8 mouse cellular contexts compared by ENCODE assay signal in genomic region chr14:20113964-20114363, GRCm38 (mm10). TPM values are rescaled to one million over a fixed set of nuclear protein-coding genes. Genes with fewer than 3 reads are reported as not detected.
DNase-seq lines count a peak whose midpoint lies in the region; ATAC-seq lines count a peak whose summit lies in the region.

No protein-coding gene starts in this region.

- no peak overlapping the region for H3K27ac ChIP-seq in heart, embryonic 12.5 days (ENCODE audit: poor library complexity, severe bottlenecking)
- no peak overlapping the region for H3K27ac ChIP-seq in limb, embryonic 13.5 days
- no peak overlapping the region for H3K27ac ChIP-seq in midbrain, embryonic 16.5 days (ENCODE audit: low read length)

- 2% methylated on average over 6 of the region's 6 CpGs for WGBS in heart, embryonic 12.5 days
- 5% methylated on average over 6 of the region's 6 CpGs for WGBS in limb, embryonic 13.5 days
- WGBS in midbrain, embryonic 16.5 days = 5% methylated on average over 6 of the region's 6 CpGs

- H3K9me3 ChIP-seq in heart, embryonic 12.5 days (replicated peaks) = no peaks in the 10 kb centered on the region
- no peaks in the 10 kb centered on the region for H3K9me3 ChIP-seq in limb, embryonic 13.5 days
- H3K9me3 ChIP-seq in midbrain, embryonic 16.5 days (replicated peaks; ENCODE audit: control insufficient read depth, low read length, poor library complexity, severe bottlenecking) = no peaks in the 10 kb centered on the region

- H3K36me3 ChIP-seq in heart, embryonic 12.5 days = no peaks in the 10 kb centered on the region
- no peaks in the 10 kb centered on the region for H3K36me3 ChIP-seq in limb, embryonic 13.5 days
- H3K36me3 ChIP-seq in midbrain, embryonic 16.5 days (ENCODE audit: control insufficient read depth, insufficient read depth, low read length) = no peaks in the 10 kb centered on the region

- no peak; the same call in 1 of the 2 replicates for ATAC-seq in heart, embryonic 12.5 days (ENCODE audit: insufficient number of reproducible peaks, low FRiP score)
- ATAC-seq in limb, embryonic 13.5 days (ENCODE audit: low FRiP score, low read depth) = peak; percentile 59
- peak; percentile 76 for ATAC-seq in midbrain, embryonic 16.5 days

- no peak overlapping the region for H3K4me2 ChIP-seq in heart, embryonic 12.5 days
- H3K4me2 ChIP-seq in limb, embryonic 13.5 days (replicated peaks) = no peak overlapping the region
- no peak overlapping the region for H3K4me2 ChIP-seq in midbrain, embryonic 16.5 days (ENCODE audit: low read length)

- no peak overlapping the region for H3K9ac ChIP-seq in heart, embryonic 12.5 days
- H3K9ac ChIP-seq in limb, embryonic 13.5 days = no peak overlapping the region
- no peak overlapping the region for H3K9ac ChIP-seq in midbrain, embryonic 16.5 days (ENCODE audit: low read depth, low read length)

- no peak overlapping the region for H3K4me3 ChIP-seq in heart, embryonic 12.5 days
- no peak overlapping the region for H3K4me3 ChIP-seq in limb, embryonic 13.5 days
- H3K4me3 ChIP-seq in midbrain, embryonic 16.5 days (ENCODE audit: low read depth, low read length) = no peak overlapping the region

- intact Hi-C loops in gastrocnemius, postnatal 36 days (cut with DNase I) = loop anchor here (1.0 kb wide), 1 partner anchor 143 kb away; no protein-coding TSS in a partner anchor

- peaks cover 11% of the 10 kb centered on the region; the same call in 1 of the 2 replicates for H3K4me1 ChIP-seq in heart, embryonic 12.5 days (replicated peaks)
- no peaks in the 10 kb centered on the region for H3K4me1 ChIP-seq in limb, embryonic 13.5 days
- H3K4me1 ChIP-seq in midbrain, embryonic 16.5 days (ENCODE audit: control insufficient read depth, insufficient read depth, low read length) = no peaks in the 10 kb centered on the region

- peak; percentile 69 to 90 for DNase-seq in heart, adult 18-20 months
- DNase-seq in embryo, embryonic 11 days = peak; percentile 91
- peak; percentile 71 to 74 for DNase-seq in gastrocnemius, postnatal 36 days
- peak; percentile 76 to 94 for DNase-seq in kidney, adult 8-10 months
- DNase-seq in spleen, postnatal 10 days (ENCODE audit: low spot score in 2 of 2) = peak; percentile 69 to 87

- H3K27me3 ChIP-seq in heart, embryonic 12.5 days (replicated peaks) = no peaks in the 10 kb centered on the region
- peaks cover 5% of the 10 kb centered on the region; the same call in 1 of the 2 replicates for H3K27me3 ChIP-seq in limb, embryonic 13.5 days
- no peaks in the 10 kb centered on the region for H3K27me3 ChIP-seq in midbrain, embryonic 16.5 days (ENCODE audit: control insufficient read depth, insufficient read depth, low read depth, low read length)

RNA-seq across cellular contexts. Expression of gene Saysd1, which starts 24.4 kb away (rescaled TPM):
- 1 to 10 TPM; 3.5 to 3.6 TPM for total RNA-seq in heart, adult 18-20 months (2021)
- 7.3 and 7.9 TPM in 2 replicates for polyA plus RNA-seq in heart, embryonic 12.5 days (2016; fragmentation: Nextera tagmentation; extraction: Ambion mirVana)
- 1 to 10 TPM; 2.5 to 2.7 TPM for total RNA-seq in gastrocnemius, postnatal 36 days (2021)
- polyA plus RNA-seq in limb, embryonic 13.5 days (2015; fragmentation: Nextera tagmentation; extraction: Ambion mirVana) = 11.7 and 13.2 TPM in 2 replicates
- polyA plus RNA-seq in midbrain, embryonic 16.5 days (2015; fragmentation: Nextera tagmentation; extraction: Ambion mirVana) = 11.6 and 12.6 TPM in 2 replicates
